Mouse (Mus musculus): Measurements from ENCODE around the gene Pon1.

Gene Pon1

GRCm38 (mm10) chr6:5134986-5135385 lies 58.8 kb downstream of the Pon1 start:
- DNase-seq (ENCODE audit: low spot score), result no peak

- no peak for DNase-seq (ENCODE audit: low spot score)
Observed at GRCm38 (mm10) chr6:5129364-5130093, 64.2 kb downstream of the Pon1 start.

GRCm38 (mm10) chr6:5120229-5120628 lies 73.5 kb downstream of the Pon1 start:
- DNase-seq (ENCODE audit: low spot score), result no peak

GRCm38 (mm10) chr6:5119181-5119910 lies 74.4 kb downstream of the Pon1 start:
- no peak for DNase-seq (ENCODE audit: low spot score)
